Mouse (Mus musculus) thymus, adult 2 months (tissue): ENCODE results near the gene Pum1. TPM values are rescaled to one million over a fixed set of nuclear protein-coding genes. Genes with fewer than 3 reads are reported as not detected.
"Not testable (repeated sequence)": the region's sequence is repeated elsewhere in the genome, so short reads cannot be mapped to it uniquely, and the experiment has no call there.

Source experiments
- DNase-seq: peaks from one replicate; pipeline ENCODE4 v3.0.0; 2021
- H3K27ac ChIP-seq: fragments of 200-500 bp; 2 replicates; pipeline ENCODE4 v1.5.1; 2012; ENCODE audit warnings: low read length, control low read depth; ENCODE audit not compliant: control insufficient read depth, insufficient read depth
- H3K27me3 ChIP-seq: fragments of 200-500 bp; 2 replicates; pipeline ENCODE4 v1.6.1; 2012; ENCODE audit warnings: mild to moderate bottlenecking, low read length, moderate library complexity, mixed read lengths; ENCODE audit not compliant: control insufficient read depth, insufficient read depth
- H3K36me3 ChIP-seq: fragments of 200-500 bp; 2 replicates; pipeline ENCODE4 v1.6.1; 2012; ENCODE audit warnings: mild to moderate bottlenecking, low read length, moderate library complexity; ENCODE audit not compliant: control insufficient read depth, insufficient read depth
- H3K4me1 ChIP-seq: fragments of 200-500 bp; replicated peaks from 2 replicates; pipeline ENCODE4 v1.6.1; 2012; ENCODE audit warnings: low read length; ENCODE audit not compliant: control insufficient read depth, insufficient read depth
- H3K4me3 ChIP-seq: fragments of 200-500 bp; 2 replicates; pipeline ENCODE4 v1.5.1; 2012; ENCODE audit warnings: mild to moderate bottlenecking, low read length, control low read depth, moderate library complexity; ENCODE audit not compliant: control insufficient read depth, insufficient read depth
- CTCF ChIP-seq: fragments of 200-500 bp; IDR thresholded peaks from 2 replicates; pipeline ENCODE4 v1.5.1; 2012; ENCODE audit warnings: mild to moderate bottlenecking, control low read depth, low read length, moderate library complexity, borderline replicate concordance; ENCODE audit not compliant: control insufficient read depth, poor library complexity, insufficient read depth; ENCODE audit errors: extremely low read depth
- POLR2A ChIP-seq: fragments of 200-500 bp; IDR thresholded peaks from 2 replicates; pipeline ENCODE4 v1.6.1; 2012; ENCODE audit warnings: mild to moderate bottlenecking, low read length, control low read depth, moderate library complexity; ENCODE audit not compliant: control insufficient read depth, poor library complexity, insufficient read depth; ENCODE audit errors: extremely low read depth
- WGBS: fragments of 180-500 bp; shearing (Covaris S2); methylation state at CpG from one replicate; pipeline ENCODE4 v1.1.7; 2018; 5-methylcytosine and 5-hydroxymethylcytosine counted together
- polyA plus RNA-seq: library from polyadenylated mRNA; depleted of rRNA; stranded (reverse); fragments of >200 nt; gene quantifications from 2 replicates; pipeline ENCODE4 v1.2.3, GENCODE M21; 2012; rRNA removed

Pum1 gene
- 95.4 and 102 TPM in 2 replicates for polyA plus RNA-seq

GRCm38 (mm10) chr4:130662979-130663725 lies at the start of gene Pum1:
TSS of gene Pum1 (plus strand) at chr4:130663321.
- no peaks in the 10 kb centered on the region for H3K36me3 ChIP-seq
- peak within 1 kb of the TSS; percentile 79 for H3K4me3 ChIP-seq
- TF ChIP-seq POLR2A (peak; percentile 81), CTCF (no peak)
- peak within 1 kb of the TSS; percentile 49 for H3K27ac ChIP-seq
- under 1% methylated on average over 90 of the region's 90 CpGs for WGBS
- no peaks in the 10 kb centered on the region for H3K27me3 ChIP-seq
- peaks cover 15% of the 10 kb centered on the region for H3K4me1 ChIP-seq
- peak; percentile 92 for DNase-seq

GRCm38 (mm10) chr4:130629391-130629790 lies 33.7 kb upstream of the Pum1 start:
- WGBS = 75% methylated on average over 4 of the region's 4 CpGs

GRCm38 (mm10) chr4:130630232-130630847 lies 32.8 kb upstream of the Pum1 start:
- no peak for DNase-seq
- Histone ChIP-seq H3K4me3 (no peak overlapping the region), H3K4me1 (no peaks in the 10 kb centered on the region), H3K27me3 (no peaks in the 10 kb centered on the region), H3K36me3 (no peaks in the 10 kb centered on the region), H3K27ac (no peak overlapping the region)
- TF ChIP-seq CTCF (no peak), POLR2A (no peak)
- 82% methylated on average over 3 of the region's 3 CpGs for WGBS

More at GRCm38 (mm10) chr4:130629391-130629790, 33.7 kb upstream of the Pum1 start:
- Histone ChIP-seq H3K27ac (no peak overlapping the region), H3K4me1 (no peaks in the 10 kb centered on the region), H3K36me3 (no peaks in the 10 kb centered on the region), H3K27me3 (no peaks in the 10 kb centered on the region), H3K4me3 (no peak overlapping the region)
- DNase-seq = no peak
- TF ChIP-seq POLR2A (no peak), CTCF (no peak)

DNA sequence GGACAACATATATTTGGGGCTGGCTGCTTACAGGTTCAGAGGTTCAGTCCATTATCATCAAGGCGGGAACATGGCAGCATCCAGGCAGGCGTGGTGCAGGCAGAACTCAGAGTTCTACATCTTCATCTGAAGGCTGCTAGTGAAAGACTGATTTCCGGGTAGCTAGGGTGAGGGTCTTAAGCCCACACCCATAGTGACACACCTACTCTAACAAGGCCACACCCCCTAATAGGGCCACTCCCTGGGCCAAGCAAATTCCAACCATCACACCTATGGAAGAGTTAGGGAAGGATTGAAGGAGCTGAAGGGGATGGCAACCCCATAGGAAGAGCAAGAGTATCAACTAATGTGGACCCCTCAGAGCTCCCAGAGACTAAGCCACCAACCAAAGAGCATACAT lies 28.0 kb upstream of the Pum1 start:
- H3K36me3 ChIP-seq, H3K4me1 ChIP-seq, H3K27ac ChIP-seq, H3K4me3 ChIP-seq, H3K27me3 ChIP-seq, DNase-seq: not testable (repeated sequence)
- 92% methylated on average over 3 of the region's 3 CpGs for WGBS

- DNase-seq = no peak
- Histone ChIP-seq H3K27me3 (no peaks in the 10 kb centered on the region), H3K36me3 (no peaks in the 10 kb centered on the region), H3K27ac (no peak overlapping the region), H3K4me3 (no peak overlapping the region), H3K4me1 (no peaks in the 10 kb centered on the region)
- WGBS = 92% methylated on average over 3 of the region's 3 CpGs
- TF ChIP-seq POLR2A = no peak
These were observed 26.4 kb upstream of the Pum1 start for GRCm38 (mm10) chr4:130636761-130637160.

- 89% methylated on average over 8 of the region's 9 CpGs for WGBS
- no peaks in the 10 kb centered on the region for H3K36me3 ChIP-seq
- DNase-seq = no peak
These were observed 25.4 kb upstream of the Pum1 start for GRCm38 (mm10) chr4:130637488-130638422.

More at GRCm38 (mm10) chr4:130637488-130638422, 25.4 kb upstream of the Pum1 start:
- Histone ChIP-seq H3K4me3 (no peak overlapping the region), H3K27ac (no peak overlapping the region), H3K4me1 (no peaks in the 10 kb centered on the region), H3K27me3 (no peaks in the 10 kb centered on the region)
- TF ChIP-seq POLR2A = no peak
- TF ChIP-seq CTCF = no peak
